In genomic region chr9:73154347-73154746, GRCm38 (mm10) we compare ENCODE assay signal across 21 mouse cellular contexts. TPM values are rescaled to one million over a fixed set of nuclear protein-coding genes. Genes with fewer than 3 reads are reported as not detected.
DNase-seq lines count a peak whose midpoint lies in the region; ATAC-seq and TF ChIP-seq lines count a peak whose summit lies in the region.
"Had no signal": no experiment of that assay in that cellular context is flagged by ENCODE, and none has a peak within 500 bp of the region (broad histone marks: within the 10 kb centered on the region; RNA-seq: fewer than 3 reads in every experiment).

No protein-coding gene starts in this region.

- DNase-seq in forebrain, embryonic 14.5 days (ENCODE audit: low spot score) = peak; percentile 37
- DNase-seq in forebrain, embryonic 10.5 days (ENCODE audit: extremely low spot score, low spot score) = no peak
- DNase-seq in kidney, postnatal 0 days (ENCODE audit: low spot score) = peak; percentile 24
- no peak for DNase-seq in kidney, postnatal 14 days
- DNase-seq in right cerebral cortex, postnatal 14 days = peak; percentile 15
- DNase-seq in right cerebral cortex, postnatal 25 days = no peak
- no peak for DNase-seq in cerebellum, adult 18-20 months
- no peak for DNase-seq in adrenal gland, postnatal 10 days
- DNase-seq: adrenal gland, adult 2 months; cerebellum, adult 9-10 months; liver; thymus, postnatal 4 days had no signal

- no peak for ATAC-seq in forebrain, embryonic 14.5 days
- no peak for ATAC-seq in kidney, postnatal 0 days (replicated peaks; ENCODE audit: low FRiP score, low read depth)

- no peak overlapping the region for H3K4me3 ChIP-seq in forebrain, embryonic 14.5 days (ENCODE audit: low read depth, low read length)
- H3K4me3 ChIP-seq in forebrain, embryonic 10.5 days = no peak overlapping the region
- no peak overlapping the region for H3K4me3 ChIP-seq in kidney, postnatal 0 days (replicated peaks; ENCODE audit: low read depth, low read length)
- H3K4me3 ChIP-seq: embryonic facial prominence, embryonic 13.5 days; lung, embryonic 15.5 days; megakaryocyte, embryonic 14.5 days had no signal

- H3K27me3 ChIP-seq in forebrain, embryonic 14.5 days (replicated peaks; ENCODE audit: control insufficient read depth, insufficient read depth, low read length) = no peaks in the 10 kb centered on the region
- no peaks in the 10 kb centered on the region for H3K27me3 ChIP-seq in forebrain, embryonic 10.5 days (ENCODE audit: poor library complexity, severe bottlenecking)
- H3K27me3 ChIP-seq in kidney, postnatal 0 days (ENCODE audit: insufficient read depth, low read length) = no peaks in the 10 kb centered on the region
- H3K27me3 ChIP-seq: embryonic facial prominence, embryonic 13.5 days; lung, embryonic 15.5 days had no signal

- no peaks in the 10 kb centered on the region for H3K36me3 ChIP-seq in forebrain, embryonic 14.5 days (ENCODE audit: control insufficient read depth, insufficient read depth, low read length)
- H3K36me3 ChIP-seq in forebrain, embryonic 10.5 days (replicated peaks) = no peaks in the 10 kb centered on the region
- no peaks in the 10 kb centered on the region for H3K36me3 ChIP-seq in kidney, postnatal 0 days (ENCODE audit: insufficient read depth, low read length)
- H3K36me3 ChIP-seq: embryonic facial prominence, embryonic 13.5 days; lung, embryonic 15.5 days had no signal

- no peaks in the 10 kb centered on the region for H3K9me3 ChIP-seq in forebrain, embryonic 14.5 days (replicated peaks; ENCODE audit: control insufficient read depth, low read length)
- no peaks in the 10 kb centered on the region for H3K9me3 ChIP-seq in forebrain, embryonic 10.5 days
- H3K9me3 ChIP-seq in kidney, postnatal 0 days (replicated peaks; ENCODE audit: low read length) = no peaks in the 10 kb centered on the region
- H3K9me3 ChIP-seq: embryonic facial prominence, embryonic 13.5 days; lung, embryonic 15.5 days had no signal

- TF ChIP-seq CTCF in kidney, postnatal 0 days (IDR thresholded peaks at IDR 0.05; ENCODE audit: low read depth) = peak; percentile 50

- no peak overlapping the region for H3K27ac ChIP-seq in forebrain, embryonic 14.5 days (ENCODE audit: low read depth, low read length)
- no peak overlapping the region for H3K27ac ChIP-seq in forebrain, embryonic 10.5 days
- H3K27ac ChIP-seq in kidney, postnatal 0 days = no peak overlapping the region
- H3K27ac ChIP-seq: embryonic facial prominence, embryonic 13.5 days; lung, embryonic 15.5 days had no signal

- no peak overlapping the region for H3K4me2 ChIP-seq in forebrain, embryonic 14.5 days (ENCODE audit: low read length)
- no peak overlapping the region for H3K4me2 ChIP-seq in kidney, postnatal 0 days (ENCODE audit: low read length)
- H3K4me2 ChIP-seq: embryonic facial prominence, embryonic 13.5 days; lung, embryonic 15.5 days had no signal

- no peak overlapping the region for H3K9ac ChIP-seq in forebrain, embryonic 14.5 days (ENCODE audit: low read length)
- H3K9ac ChIP-seq in kidney, postnatal 0 days (ENCODE audit: low read depth, low read length) = no peak overlapping the region
- H3K9ac ChIP-seq: embryonic facial prominence, embryonic 13.5 days; lung, embryonic 15.5 days had no signal

- H3K4me1 ChIP-seq in forebrain, embryonic 14.5 days (ENCODE audit: control insufficient read depth, insufficient read depth, low read length) = no peaks in the 10 kb centered on the region
- no peaks in the 10 kb centered on the region for H3K4me1 ChIP-seq in forebrain, embryonic 10.5 days
- H3K4me1 ChIP-seq in kidney, postnatal 0 days (replicated peaks; ENCODE audit: insufficient read depth, low read length) = no peaks in the 10 kb centered on the region
- H3K4me1 ChIP-seq: embryonic facial prominence, embryonic 13.5 days; lung, embryonic 15.5 days had no signal

- WGBS in forebrain, embryonic 14.5 days = 61% methylated on average over 9 of the region's 9 CpGs
- 57% methylated on average over 9 of the region's 9 CpGs for WGBS in forebrain, embryonic 10.5 days
- 51% methylated on average over 9 of the region's 9 CpGs for WGBS in kidney, postnatal 0 days

RNA-seq across cellular contexts. Expression of gene Rsl24d1, which starts 41.1 kb away (rescaled TPM):
- 135 and 138 TPM in 2 replicates for polyA plus RNA-seq in forebrain, embryonic 14.5 days (2014; fragmentation: Nextera tagmentation; extraction: Ambion mirVana)
- 157 and 160 TPM in 2 replicates for polyA plus RNA-seq in forebrain, embryonic 10.5 days (2016; fragmentation: Nextera tagmentation; extraction: Ambion mirVana)
- 103 and 105 TPM in 2 replicates for polyA plus RNA-seq in kidney, postnatal 0 days (2015; fragmentation: Nextera tagmentation; extraction: Ambion mirVana)
- total RNA-seq in adrenal gland, postnatal 10 days (2021) = 10 to 100 TPM; 61.2 to 63.7 TPM

RNA-seq across cellular contexts. Expression of gene Gm20509, which starts 52.1 kb away (rescaled TPM):
- polyA plus RNA-seq in forebrain, embryonic 14.5 days (2014; fragmentation: Nextera tagmentation; extraction: Ambion mirVana) = not detected in 2 replicates
- polyA plus RNA-seq in forebrain, embryonic 10.5 days (2016; fragmentation: Nextera tagmentation; extraction: Ambion mirVana) = not detected in 2 replicates
- polyA plus RNA-seq in kidney, postnatal 0 days (2015; fragmentation: Nextera tagmentation; extraction: Ambion mirVana) = not detected in 2 replicates
- total RNA-seq in adrenal gland, postnatal 10 days (2021) = not detected
- total RNA-seq: ES-E14; left cerebral cortex, postnatal 25 days had no signal
- polyA plus RNA-seq: adrenal gland, adult 2 months; embryonic facial prominence, embryonic 13.5 days; gonadal fat pad, adult 2 months; heart, embryonic 16.5 days; kidney, embryonic 14.5 days; lung, embryonic 15.5 days; neural tube, embryonic 14.5 days had no signal

RNA-seq across cellular contexts. Expression of gene Khdc3, which starts 52.7 kb away (rescaled TPM):
- polyA plus RNA-seq in forebrain, embryonic 14.5 days (2014; fragmentation: Nextera tagmentation; extraction: Ambion mirVana) = not detected in 2 replicates
- not detected in 2 replicates for polyA plus RNA-seq in forebrain, embryonic 10.5 days (2016; fragmentation: Nextera tagmentation; extraction: Ambion mirVana)
- 0.15 and 0.29 TPM in 2 replicates for polyA plus RNA-seq in kidney, postnatal 0 days (2015; fragmentation: Nextera tagmentation; extraction: Ambion mirVana)
- under 1 TPM; 0.72 to 0.94 TPM for total RNA-seq in adrenal gland, postnatal 10 days (2021)
- polyA plus RNA-seq: embryonic facial prominence, embryonic 13.5 days; gonadal fat pad, adult 2 months; kidney, embryonic 14.5 days; lung, embryonic 15.5 days had no signal

Comparison
In these comparisons a context has a peak if more than half of its experiments do, and no peak if none do; other contexts are left out.
1. DNase-seq: peak in forebrain, embryonic 14.5 days (single experiment), kidney, postnatal 0 days (single experiment) and right cerebral cortex, postnatal 14 days (single experiment); none in forebrain, embryonic 10.5 days (single experiment), kidney, postnatal 14 days (single experiment), right cerebral cortex, postnatal 25 days (single experiment), cerebellum, adult 18-20 months (0 of 2) and adrenal gland, postnatal 10 days (single experiment).